Comparison of ENCODE assay signal across 10 mouse cellular contexts in the genomic region with DNA sequence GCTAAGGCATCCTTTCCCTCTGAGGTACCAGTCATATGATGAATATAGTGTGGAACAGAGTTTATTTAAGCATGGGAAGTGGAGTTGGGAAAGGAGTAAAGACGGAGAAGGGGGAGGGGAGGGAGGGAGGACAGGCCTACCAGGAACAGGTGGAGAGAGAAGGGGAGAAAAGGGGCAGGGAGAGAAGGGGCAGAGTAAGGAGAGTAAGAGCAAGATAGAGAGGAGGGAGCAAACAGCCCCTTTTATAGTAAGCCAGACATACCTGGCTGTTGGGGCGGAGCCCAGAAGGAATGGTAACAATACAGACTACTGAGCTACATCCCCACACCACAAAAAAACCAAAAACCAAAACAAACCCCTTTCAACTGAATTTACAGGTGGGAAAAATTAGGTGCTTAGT. TPM values are rescaled to one million over a fixed set of nuclear protein-coding genes. Genes with fewer than 3 reads are reported as not detected.
A peak's percentile ranks its signal among the peaks of the same experiment; 100 is the strongest.
DNase-seq lines count a peak whose midpoint lies in the region; ATAC-seq and TF ChIP-seq lines count a peak whose summit lies in the region.
"Had no signal": no experiment of that assay in that cellular context is flagged by ENCODE, and none has a peak within 500 bp of the region (broad histone marks: within the 10 kb centered on the region; RNA-seq: fewer than 3 reads in every experiment).

No protein-coding gene starts in this region.

- H3K4me1 ChIP-seq in heart, adult 2 months (ENCODE audit: control insufficient read depth, insufficient read depth, low read length), result peaks cover 3% of the 10 kb centered on the region
- H3K4me1 ChIP-seq in ES-Bruce4 (ENCODE audit: control insufficient read depth, insufficient read depth, low read length), result no peaks in the 10 kb centered on the region
- H3K4me1 ChIP-seq in heart, embryonic 16.5 days (ENCODE audit: control insufficient read depth, insufficient read depth, low read length), result peaks cover 28% of the 10 kb centered on the region
- H3K4me1 ChIP-seq in liver, postnatal 0 days (ENCODE audit: insufficient read depth), result peaks cover 15% of the 10 kb centered on the region

- ATAC-seq in heart, embryonic 16.5 days (replicated peaks; ENCODE audit: extremely low read depth, insufficient read depth, low FRiP score), result no peak
- ATAC-seq in liver, postnatal 0 days, result no peak
- no peak for ATAC-seq in monocyte, adult 5-6 weeks (replicated peaks; ENCODE audit: insufficient number of reproducible peaks, low FRiP score, low TSS enrichment, poor library complexity, severe bottlenecking)

- TF ChIP-seq EP300 in heart, adult 2 months (IDR thresholded peaks at IDR 0.05; ENCODE audit: insufficient read depth, low read depth, low read length), result no peak
- peak; percentile 69 for TF ChIP-seq EP300 in ES-Bruce4 (IDR thresholded peaks at IDR 0.05; ENCODE audit: insufficient read depth, low read depth, low read length)
- no peak for TF ChIP-seq EP300 in liver, postnatal 0 days (IDR thresholded peaks at IDR 0.05; ENCODE audit: low read depth)

- WGBS in heart, adult 2 months, result 70% methylated on average over 2 of the region's 2 CpGs
- 50% methylated on average over 2 of the region's 2 CpGs for WGBS in heart, embryonic 16.5 days
- WGBS in liver, postnatal 0 days (ENCODE audit: insufficient replicate concordance), result 64% methylated on average over 2 of the region's 2 CpGs

- TF ChIP-seq POLR2A in heart, adult 2 months (IDR thresholded peaks at IDR 0.05; ENCODE audit: insufficient read depth, low read depth, low read length), result no peak
- TF ChIP-seq POLR2A in ES-Bruce4 (IDR thresholded peaks at IDR 0.05; ENCODE audit: insufficient read depth, low read length), result peak; percentile 19

- peak overlapping the region; percentile 85 for H3K27ac ChIP-seq in heart, adult 2 months
- peak overlapping the region; percentile 100 for H3K27ac ChIP-seq in ES-Bruce4 (ENCODE audit: insufficient read depth, low read length)
- peak overlapping the region; percentile 92 for H3K27ac ChIP-seq in heart, embryonic 16.5 days (ENCODE audit: low read length)
- peak overlapping the region; percentile 77; the same call in 1 of the 2 replicates for H3K27ac ChIP-seq in liver, postnatal 0 days (ENCODE audit: low read depth)

- TF ChIP-seq CTCF in heart, adult 2 months (IDR thresholded peaks at IDR 0.05), result no peak
- no peak for TF ChIP-seq CTCF in ES-Bruce4 (IDR thresholded peaks at IDR 0.05; ENCODE audit: low read depth, low read length)
- no peak for TF ChIP-seq CTCF in liver, postnatal 0 days (IDR thresholded peaks at IDR 0.05; ENCODE audit: low read depth)

- H3K9ac ChIP-seq in heart, adult 2 months (ENCODE audit: low read depth, low read length), result no peak overlapping the region
- H3K9ac ChIP-seq in ES-Bruce4 (ENCODE audit: low read depth, poor library complexity, severe bottlenecking), result peak overlapping the region; percentile 69; the same call in 1 of the 2 replicates
- no peak overlapping the region for H3K9ac ChIP-seq in heart, embryonic 16.5 days (ENCODE audit: low read length)
- H3K9ac ChIP-seq in liver, postnatal 0 days (replicated peaks), result peak overlapping the region; percentile 49; the same call in 1 of the 2 replicates

- H3K27me3 ChIP-seq in heart, adult 2 months (ENCODE audit: control insufficient read depth, insufficient read depth, low read length), result no peaks in the 10 kb centered on the region
- no peaks in the 10 kb centered on the region for H3K27me3 ChIP-seq in ES-Bruce4 (ENCODE audit: control insufficient read depth, insufficient read depth, low read length, poor library complexity, severe bottlenecking)
- no peaks in the 10 kb centered on the region for H3K27me3 ChIP-seq in heart, embryonic 16.5 days (ENCODE audit: control insufficient read depth, insufficient read depth, low read length)
- H3K27me3 ChIP-seq in liver, postnatal 0 days (ENCODE audit: insufficient read depth, low read length), result no peaks in the 10 kb centered on the region

- no peak for DNase-seq in heart, adult 2 months
- DNase-seq in heart, postnatal 10 days, result no peak
- DNase-seq in liver, postnatal 0 days, result no peak
- no peak for DNase-seq in cerebellum, adult 8-10 months
- DNase-seq in layer of hippocampus, adult 9-10 months (ENCODE audit: low spot score), result no peak
- DNase-seq: cerebellum, adult 11 months had no signal

- H3K36me3 ChIP-seq in heart, adult 2 months (ENCODE audit: control insufficient read depth, insufficient read depth, low read length), result peaks cover 9% of the 10 kb centered on the region
- H3K36me3 ChIP-seq in ES-Bruce4 (ENCODE audit: control insufficient read depth, insufficient read depth, low read length, poor library complexity, severe bottlenecking), result peaks cover 28% of the 10 kb centered on the region
- H3K36me3 ChIP-seq in heart, embryonic 16.5 days (ENCODE audit: control insufficient read depth, insufficient read depth), result peaks cover 11% of the 10 kb centered on the region
- peaks cover 19% of the 10 kb centered on the region for H3K36me3 ChIP-seq in liver, postnatal 0 days (replicated peaks; ENCODE audit: insufficient read depth, low read length)

- intact Hi-C loops in heart, adult 2 months (cut with DNase I), result no loop called here
- intact Hi-C loops in heart, postnatal 10 days (cut with DNase I), result no loop called here

- no peaks in the 10 kb centered on the region for H3K9me3 ChIP-seq in ES-Bruce4 (replicated peaks; ENCODE audit: control insufficient read depth, insufficient read depth, low read length, poor library complexity, severe bottlenecking)
- H3K9me3 ChIP-seq in heart, embryonic 16.5 days (replicated peaks; ENCODE audit: control insufficient read depth, low read length), result no peaks in the 10 kb centered on the region
- no peaks in the 10 kb centered on the region for H3K9me3 ChIP-seq in liver, postnatal 0 days (ENCODE audit: low read length)

- H3K4me3 ChIP-seq in heart, adult 2 months, result no peak overlapping the region
- peak overlapping the region; percentile 34; the same call in 1 of the 2 replicates for H3K4me3 ChIP-seq in ES-Bruce4 (ENCODE audit: low read depth, low read length)
- no peak overlapping the region for H3K4me3 ChIP-seq in heart, embryonic 16.5 days (ENCODE audit: low read length)
- H3K4me3 ChIP-seq in liver, postnatal 0 days (ENCODE audit: low read depth, low read length), result no peak overlapping the region

- 0 out of 2 replicates have a peak, but pooled peaks cover 2% of the 10 kb centered on the region for H3K79me2 ChIP-seq in heart, adult 2 months (replicated peaks; ENCODE audit: control insufficient read depth, insufficient read depth, low read length)

- peak overlapping the region; percentile 83 for H3K4me2 ChIP-seq in heart, embryonic 16.5 days (ENCODE audit: low read depth, low read length)
- peak overlapping the region; percentile 70 for H3K4me2 ChIP-seq in liver, postnatal 0 days (ENCODE audit: low read depth, low read length)

RNA-seq across cellular contexts. Expression of gene Cbx5, which starts 23.6 kb away (rescaled TPM):
- total RNA-seq in heart, adult 2 months (2021), result 10 to 100 TPM; 56.5 to 57.0 TPM
- polyA plus RNA-seq in heart, adult 2 months (2012; rRNA removed), result 15.6 and 39.9 TPM in 2 replicates
- total RNA-seq in heart, postnatal 10 days (2021), result 10 to 100 TPM; 81.3 to 97.4 TPM
- 317 and 328 TPM in 2 replicates for polyA plus RNA-seq in ES-Bruce4 (2011; ENCODE audit: insufficient read depth, insufficient read length, low read depth, missing spikeins)
- polyA plus RNA-seq in heart, embryonic 16.5 days (2015; fragmentation: Nextera tagmentation; extraction: Ambion mirVana), result 70.4 and 81.2 TPM in 2 replicates
- 19.0 and 23.3 TPM in 2 replicates for polyA plus RNA-seq in liver, postnatal 0 days (2015; fragmentation: Nextera tagmentation; extraction: Ambion mirVana)
- total RNA-seq in monocyte, adult 5-6 weeks (2017), result 13.2 to 43.8 TPM (median 33.9 TPM) in 3 replicates

RNA-seq across cellular contexts. Expression of gene Hnrnpa1, which starts 24.2 kb away (rescaled TPM):
- 100 to 1,000 TPM; 143 to 149 TPM for total RNA-seq in heart, adult 2 months (2021)
- polyA plus RNA-seq in heart, adult 2 months (2012; rRNA removed), result 59.4 and 109 TPM in 2 replicates
- 100 to 1,000 TPM; 299 to 318 TPM for total RNA-seq in heart, postnatal 10 days (2021)
- 1,629 and 1,787 TPM in 2 replicates for polyA plus RNA-seq in ES-Bruce4 (2011; ENCODE audit: insufficient read depth, insufficient read length, low read depth, missing spikeins)
- 344 and 353 TPM in 2 replicates for polyA plus RNA-seq in heart, embryonic 16.5 days (2015; fragmentation: Nextera tagmentation; extraction: Ambion mirVana)
- 126 and 151 TPM in 2 replicates for polyA plus RNA-seq in liver, postnatal 0 days (2015; fragmentation: Nextera tagmentation; extraction: Ambion mirVana)
- 482 to 520 TPM (median 483 TPM) in 3 replicates for total RNA-seq in monocyte, adult 5-6 weeks (2017)

RNA-seq across cellular contexts. Expression of gene Nfe2, which starts 42.2 kb away (rescaled TPM):
- 1 to 10 TPM in 1 of 2 experiments, under 1 TPM in 1; 0.86 to 2.0 TPM for total RNA-seq in heart, adult 2 months (2021)
- 1.6 and 1.9 TPM in 2 replicates for polyA plus RNA-seq in heart, adult 2 months (2012; rRNA removed)
- total RNA-seq in heart, postnatal 10 days (2021), result 1 to 10 TPM in 1 of 2 experiments, under 1 TPM in 1; 0.30 to 1.0 TPM
- not detected in 2 replicates for polyA plus RNA-seq in ES-Bruce4 (2011; ENCODE audit: insufficient read depth, insufficient read length, low read depth, missing spikeins)
- 3.3 and 3.9 TPM in 2 replicates for polyA plus RNA-seq in heart, embryonic 16.5 days (2015; fragmentation: Nextera tagmentation; extraction: Ambion mirVana)
- polyA plus RNA-seq in liver, postnatal 0 days (2015; fragmentation: Nextera tagmentation; extraction: Ambion mirVana), result 85.8 and 89.1 TPM in 2 replicates
- total RNA-seq in monocyte, adult 5-6 weeks (2017), result 85.2 to 136 TPM (median 112 TPM) in 3 replicates
- total RNA-seq: layer of hippocampus, adult 8-10 months had no signal

RNA-seq across cellular contexts. Expression of gene Smug1, which starts 49.2 kb away (rescaled TPM):
- 10 to 100 TPM; 13.9 to 15.2 TPM for total RNA-seq in heart, adult 2 months (2021)
- 13.3 and 13.9 TPM in 2 replicates for polyA plus RNA-seq in heart, adult 2 months (2012; rRNA removed)
- 10 to 100 TPM; 13.7 to 16.1 TPM for total RNA-seq in heart, postnatal 10 days (2021)
- polyA plus RNA-seq in ES-Bruce4 (2011; ENCODE audit: insufficient read depth, insufficient read length, low read depth, missing spikeins), result 13.5 and 15.3 TPM in 2 replicates
- 14.9 and 17.1 TPM in 2 replicates for polyA plus RNA-seq in heart, embryonic 16.5 days (2015; fragmentation: Nextera tagmentation; extraction: Ambion mirVana)
- 3.6 and 3.8 TPM in 2 replicates for polyA plus RNA-seq in liver, postnatal 0 days (2015; fragmentation: Nextera tagmentation; extraction: Ambion mirVana)
- 3.2 to 7.1 TPM (median 5.3 TPM) in 3 replicates for total RNA-seq in monocyte, adult 5-6 weeks (2017)

RNA-seq across cellular contexts. Expression of gene Copz1, which starts 56.5 kb away (rescaled TPM):
- 10 to 100 TPM; 50.2 to 55.2 TPM for total RNA-seq in heart, adult 2 months (2021)
- polyA plus RNA-seq in heart, adult 2 months (2012; rRNA removed), result 58.7 and 96.8 TPM in 2 replicates
- total RNA-seq in heart, postnatal 10 days (2021), result 10 to 100 TPM; 81.2 to 83.3 TPM
- 140 and 145 TPM in 2 replicates for polyA plus RNA-seq in ES-Bruce4 (2011; ENCODE audit: insufficient read depth, insufficient read length, low read depth, missing spikeins)
- 155 and 161 TPM in 2 replicates for polyA plus RNA-seq in heart, embryonic 16.5 days (2015; fragmentation: Nextera tagmentation; extraction: Ambion mirVana)
- polyA plus RNA-seq in liver, postnatal 0 days (2015; fragmentation: Nextera tagmentation; extraction: Ambion mirVana), result 110 and 121 TPM in 2 replicates
- 47.5 to 52.5 TPM (median 50.3 TPM) in 3 replicates for total RNA-seq in monocyte, adult 5-6 weeks (2017)

Comparison
In these comparisons a context has a peak if more than half of its experiments do, and no peak if none do; other contexts are left out.
1. H3K9ac ChIP-seq: peak in ES-Bruce4 (single experiment) and liver, postnatal 0 days (single experiment); none in heart, adult 2 months (single experiment) and heart, embryonic 16.5 days (single experiment).
2. RNA of gene Nfe2, which starts 42.2 kb away (polyA plus RNA-seq): 85.8 to 89.1 TPM in liver, postnatal 0 days; 3.3 to 3.9 TPM in heart, embryonic 16.5 days, 1.6 to 1.9 TPM in heart, adult 2 months and not detected in ES-Bruce4; every median in the first group is over 10 times any median in the second.
3. Peak in every context shown above with its lines, with median percentiles within 50 percentile points of each other: H3K27ac ChIP-seq.